Mouse (Mus musculus) MEL (cell line): ENCODE data around the gene Sorl1.

Experiments used
- CTCF ChIP-seq, 3 experiments: IDR thresholded peaks in 2 of 3; conservative IDR thresholded peaks in 1 of 3; 2 replicates each; pipeline ENCODE4 v1.5.1; 2011 to 2012; ENCODE audit warnings: low read length in 3 of 3, low read depth in 2 of 3, mild to moderate bottlenecking in 2 of 3, improper control_type of control experiment in 1 of 3, inconsistent platforms in 1 of 3, mixed read lengths in 1 of 3, moderate library complexity in 1 of 3; ENCODE audit not compliant: control insufficient read depth in 1 of 3, insufficient read depth in 1 of 3, poor library complexity in 1 of 3, severe bottlenecking in 1 of 3
- GATA1 ChIP-seq: IDR thresholded peaks from 2 replicates; pipeline ENCODE4 v1.6.1; 2011; ENCODE audit warnings: low read depth, low read length, improper control_type of control experiment
- MAFK ChIP-seq: IDR thresholded peaks from 2 replicates; pipeline ENCODE4 v1.6.1; 2011; ENCODE audit warnings: low read depth, mild to moderate bottlenecking, low read length, improper control_type of control experiment, borderline replicate concordance
- MAX ChIP-seq: IDR thresholded peaks from 2 replicates; pipeline ENCODE4 v1.6.1; 2011; ENCODE audit warnings: low read length, improper control_type of control experiment
- POLR2A ChIP-seq, 2 experiments: IDR thresholded peaks; 2 replicates each; pipeline ENCODE4 v1.6.1; 2011 to 2012; ENCODE audit warnings: low read length in 2 of 2, mild to moderate bottlenecking in 2 of 2, control low read depth in 1 of 2, improper control_type of control experiment in 1 of 2, low read depth in 1 of 2, moderate library complexity in 1 of 2; ENCODE audit not compliant: control insufficient read depth in 1 of 2, insufficient read depth in 1 of 2, poor library complexity in 1 of 2
- SIN3A ChIP-seq: IDR thresholded peaks from 2 replicates; pipeline ENCODE4 v1.6.1; 2012; ENCODE audit warnings: low read length, improper control_type of control experiment, inconsistent platforms
- SMC3 ChIP-seq: IDR thresholded peaks from 2 replicates; pipeline ENCODE4 v1.6.1; 2011; ENCODE audit warnings: low read depth, low read length, improper control_type of control experiment
- USF1 ChIP-seq: IDR thresholded peaks from 2 replicates; pipeline ENCODE4 v1.6.1; 2014; ENCODE audit warnings: low read depth, mild to moderate bottlenecking, inconsistent platforms, low read length, improper control_type of control experiment, moderate library complexity

DNA sequence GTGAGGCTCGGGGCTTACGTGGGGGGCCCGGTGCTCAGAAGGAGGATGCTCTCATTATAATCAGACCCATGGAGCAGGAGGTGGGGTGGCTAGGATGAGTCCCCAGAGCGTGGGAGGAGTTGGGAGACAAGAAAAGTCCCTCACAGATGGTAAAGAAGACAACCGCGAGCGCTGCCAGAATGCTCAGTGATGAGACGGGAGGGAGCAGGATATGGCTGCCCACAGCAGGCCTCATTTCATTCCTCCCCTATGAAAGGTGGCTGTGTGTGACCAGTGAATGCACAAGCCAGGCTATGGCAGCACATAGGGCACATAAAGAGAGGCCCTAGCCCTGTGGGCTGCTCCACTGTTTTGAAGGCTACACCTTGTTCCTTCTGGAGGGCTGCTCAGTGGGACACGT lies 142.1 kb downstream of the Sorl1 start:
- TF ChIP-seq SMC3 (no peak), CTCF (IDR thresholded peaks at IDR 0.05 in 2 of 3, conservative IDR thresholded peaks at IDR 0.05 in 1 of 3; ENCODE audit: control insufficient read depth in 1 of 3, insufficient read depth in 1 of 3, low read depth in 2 of 3, low read length in 3 of 3, poor library complexity in 1 of 3, severe bottlenecking in 1 of 3) (no peak), MAX (no peak), MAFK (no peak), USF1 (no peak), POLR2A (IDR thresholded peaks at IDR 0.05; ENCODE audit: control insufficient read depth in 1 of 2, insufficient read depth in 1 of 2, low read depth in 1 of 2, low read length in 2 of 2, poor library complexity in 1 of 2) (no peak), GATA1 (no peak), SIN3A (no peak)
